Mouse (Mus musculus) c-Kit-negative CD71-positive TER-119-positive erythroid progenitor cells, embryonic 14.5 days (primary cell): Measurements from ENCODE around the gene Asns.

ENCODE experiments used
- DNase-seq: peaks from one replicate; pipeline ENCODE4 v3.0.0-alpha.2; 2013; ENCODE audit warnings: low read depth, low spot score

Asns gene

DNA sequence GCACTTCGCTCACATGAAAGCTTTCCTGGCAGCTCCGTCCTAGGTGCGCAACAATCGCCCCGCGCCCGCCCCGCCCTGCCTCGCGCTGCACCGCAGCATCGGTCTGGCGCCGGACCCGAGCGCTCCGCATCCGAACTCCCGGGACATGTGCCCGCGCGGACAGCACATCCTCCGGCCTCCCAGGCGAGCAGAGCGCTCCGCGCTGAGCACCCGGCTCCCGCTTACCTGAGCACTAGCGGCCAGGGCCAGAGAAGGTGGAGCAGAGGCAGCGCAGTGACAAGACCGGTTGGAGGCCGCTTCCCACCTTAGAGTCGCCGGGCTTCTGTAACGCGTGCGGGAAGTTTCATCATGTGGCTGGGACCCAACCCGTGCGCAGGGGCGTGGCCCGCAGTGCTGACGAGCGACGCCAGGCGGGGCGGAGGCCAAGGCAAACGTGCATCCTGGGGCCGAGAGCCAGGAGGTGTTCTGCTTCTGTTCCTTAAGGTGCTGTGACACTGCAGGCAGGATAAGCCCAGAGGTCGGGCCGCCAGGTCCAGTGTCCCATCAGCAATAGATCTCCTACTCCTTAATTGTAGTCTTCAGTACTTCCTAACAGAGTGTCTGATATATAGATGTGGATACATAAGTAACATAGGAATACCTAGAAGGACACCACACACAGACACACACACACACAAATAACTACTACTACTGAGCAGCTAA is at the start of gene Asns:
Gene Asns, minus strand, starts transcription at position 371 of the 702 bp plus-strand sequence.
- peak; percentile 89 for DNase-seq

DNA sequence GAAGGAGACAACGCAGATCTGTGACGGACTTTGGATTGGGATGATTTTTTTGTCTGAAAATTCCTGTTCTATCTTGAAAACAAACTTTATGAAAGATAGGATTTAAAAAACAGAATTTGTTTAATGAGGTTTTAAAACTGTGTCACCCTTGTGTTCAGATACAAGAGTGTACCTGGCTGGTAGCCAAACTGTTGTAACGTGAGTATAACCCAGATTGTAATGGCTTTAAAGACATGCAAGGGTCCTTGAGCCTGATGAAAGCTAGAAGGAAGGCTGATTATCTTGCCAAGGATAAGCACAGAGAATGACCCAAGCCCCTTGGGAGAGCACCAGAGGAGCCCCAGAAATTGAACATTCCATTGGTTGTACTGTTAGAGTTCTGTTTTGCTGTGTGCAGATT is 48.7 kb upstream of the Asns start:
- DNase-seq: no peak

DNA sequence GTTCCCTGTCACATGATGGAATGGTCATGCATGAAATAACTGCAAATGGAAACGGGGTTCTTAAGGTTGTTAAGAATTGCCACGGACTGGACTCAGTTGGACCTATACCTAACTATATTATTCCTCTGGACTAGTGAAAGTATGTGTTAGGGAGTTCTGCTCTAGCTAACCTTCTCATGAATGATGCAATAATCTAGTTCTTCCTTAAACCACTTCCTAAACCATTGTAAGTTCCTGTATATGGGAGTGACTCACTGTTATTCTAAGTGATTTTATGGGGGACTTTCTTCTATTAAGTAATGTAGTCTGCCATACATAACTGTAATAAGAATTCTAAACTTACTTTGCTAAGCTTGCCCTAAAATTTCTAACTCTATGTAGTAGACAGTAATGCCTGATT is 44.8 kb upstream of the Asns start:
- no peak for DNase-seq

DNA sequence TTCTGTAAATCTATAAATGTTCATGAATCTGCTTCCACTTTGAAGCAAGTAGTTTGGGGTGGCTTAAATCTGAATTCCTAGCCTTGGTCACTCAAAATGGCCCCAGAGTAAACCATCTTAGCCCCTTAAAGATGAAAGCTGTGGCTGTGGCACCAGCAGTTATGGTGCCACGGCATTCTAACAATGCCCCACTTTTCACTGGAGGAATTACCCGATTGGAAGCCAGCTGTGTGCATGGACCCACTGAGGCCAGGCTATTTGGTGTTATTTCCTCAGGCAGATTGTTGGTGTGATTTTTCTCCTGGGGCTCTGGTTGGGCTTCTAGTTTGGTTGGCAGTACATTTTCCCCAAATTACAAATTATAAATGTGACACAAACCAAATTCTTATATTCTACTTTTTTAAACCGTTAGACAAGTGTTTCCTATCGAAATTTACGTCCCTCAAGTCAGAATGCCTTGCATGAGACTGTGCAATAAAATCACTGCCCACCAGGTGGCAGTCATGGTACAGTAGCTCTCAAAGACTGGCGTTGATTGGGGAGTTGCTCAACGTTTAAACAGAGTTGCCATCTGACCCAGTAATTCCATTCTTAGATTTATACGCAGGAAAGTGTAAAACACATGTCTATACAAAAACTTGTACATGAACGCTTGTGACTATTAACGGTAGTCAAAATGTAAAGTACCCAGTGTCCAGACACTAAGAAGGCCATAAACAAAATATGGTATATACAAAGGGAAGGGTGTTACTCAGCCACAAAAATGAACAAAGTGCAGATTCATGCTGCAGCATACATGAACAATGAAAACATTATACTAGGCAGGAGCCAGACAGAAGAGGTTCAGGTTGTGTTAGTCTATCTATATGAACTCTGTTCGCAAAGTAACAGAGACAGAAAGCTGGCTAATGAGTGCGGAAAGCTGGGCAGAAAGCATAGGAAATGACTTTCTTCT is 40.0 kb upstream of the Asns start:
- peak; percentile 69 for DNase-seq

DNA sequence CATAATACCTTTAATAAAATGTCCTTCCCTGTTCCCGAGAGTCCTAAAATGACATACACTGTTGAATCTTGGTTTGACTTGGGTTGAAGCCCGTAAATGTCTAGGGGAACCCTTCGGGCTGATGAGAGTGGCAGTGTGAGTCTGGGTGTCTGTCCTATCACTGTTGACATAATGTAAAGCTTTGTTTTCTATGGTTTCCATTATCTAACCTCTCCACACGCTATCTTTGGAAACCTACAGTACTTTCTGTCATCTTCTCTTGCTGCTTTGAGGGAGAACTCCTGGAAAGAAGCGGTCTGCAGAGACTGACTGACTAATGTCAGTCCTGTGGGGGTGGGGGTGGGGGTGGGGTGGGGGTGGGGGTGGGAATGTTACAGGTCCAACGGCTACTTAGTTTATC is 39.0 kb upstream of the Asns start:
- DNase-seq: no peak

DNA sequence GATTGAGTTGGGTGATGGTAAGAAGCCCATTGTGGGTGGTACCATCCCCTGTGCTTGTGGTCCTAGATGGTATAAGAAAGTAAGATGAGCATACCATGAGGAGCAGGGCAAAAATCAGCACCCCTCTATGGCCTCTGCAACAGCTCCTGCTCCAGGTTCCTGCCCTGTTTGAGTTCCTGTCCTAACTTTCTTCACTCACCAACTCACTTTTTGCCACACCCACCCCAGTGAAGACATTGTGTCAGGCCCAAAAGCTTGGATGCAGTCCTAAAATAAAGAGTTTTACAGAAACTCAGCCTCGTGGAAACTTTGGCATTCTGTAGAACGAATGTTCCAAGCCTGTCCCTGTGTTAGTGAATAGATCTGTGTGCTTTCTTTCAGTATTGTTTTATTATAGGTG is 36.1 kb upstream of the Asns start:
- DNase-seq: no peak

DNA sequence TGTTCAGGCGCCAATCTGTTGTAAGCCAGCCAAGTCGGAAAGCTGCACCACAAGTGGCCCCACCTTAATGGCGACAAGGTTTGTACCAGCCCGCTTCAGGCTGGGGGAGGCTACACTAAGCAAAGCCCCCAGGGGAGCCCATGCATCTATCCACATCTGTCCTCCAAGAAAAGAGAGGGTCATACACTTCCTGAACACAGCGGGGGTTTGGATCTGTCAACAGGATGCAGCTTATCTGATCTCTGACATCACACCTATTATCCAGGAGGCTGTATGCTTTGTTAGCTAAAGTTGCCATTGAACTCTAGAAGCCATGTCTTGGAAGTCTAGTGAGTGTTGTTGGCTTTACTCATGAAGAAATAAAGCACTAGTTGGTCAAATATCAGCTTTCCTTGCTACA is 35.2 kb upstream of the Asns start:
- DNase-seq: no peak

DNA sequence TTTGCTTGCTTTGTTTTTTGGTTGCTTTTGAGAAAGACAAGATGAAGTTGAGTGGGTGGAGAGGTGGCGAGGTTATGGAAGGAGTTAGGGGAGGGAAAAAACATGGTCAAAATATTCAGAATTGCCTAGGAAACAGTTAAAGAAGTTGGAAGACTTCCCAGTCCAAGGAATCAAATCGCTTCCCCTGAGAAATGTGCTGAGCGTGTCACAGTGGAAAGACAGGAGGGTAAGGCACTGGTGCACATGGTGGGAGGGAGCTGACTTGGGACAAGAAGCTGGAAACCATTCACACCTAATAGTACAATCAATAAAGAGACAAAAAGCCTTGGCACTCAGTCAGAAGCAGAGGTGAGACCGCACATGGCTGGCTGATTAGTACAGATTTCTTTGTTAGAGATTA is 23.2 kb upstream of the Asns start:
- DNase-seq: no peak

DNA sequence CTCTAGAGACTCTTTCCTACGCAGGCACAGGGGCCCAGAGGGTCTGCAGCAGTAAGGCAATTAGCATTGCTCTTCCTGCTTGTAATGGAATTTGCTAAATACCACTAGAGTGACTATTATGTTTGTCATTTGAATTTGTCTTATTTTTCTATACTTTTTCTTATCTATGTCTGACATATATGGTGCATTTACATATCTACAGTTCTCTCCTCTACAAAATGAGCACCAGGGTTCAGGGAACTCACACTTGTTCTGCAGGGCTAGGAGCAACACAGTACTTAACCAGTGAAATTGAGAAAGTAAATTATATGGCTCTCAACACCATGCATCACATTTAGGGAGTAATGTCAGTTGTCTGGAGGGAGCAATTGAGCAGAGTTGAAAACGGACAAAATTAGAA is 21.2 kb upstream of the Asns start:
- DNase-seq: no peak

DNA sequence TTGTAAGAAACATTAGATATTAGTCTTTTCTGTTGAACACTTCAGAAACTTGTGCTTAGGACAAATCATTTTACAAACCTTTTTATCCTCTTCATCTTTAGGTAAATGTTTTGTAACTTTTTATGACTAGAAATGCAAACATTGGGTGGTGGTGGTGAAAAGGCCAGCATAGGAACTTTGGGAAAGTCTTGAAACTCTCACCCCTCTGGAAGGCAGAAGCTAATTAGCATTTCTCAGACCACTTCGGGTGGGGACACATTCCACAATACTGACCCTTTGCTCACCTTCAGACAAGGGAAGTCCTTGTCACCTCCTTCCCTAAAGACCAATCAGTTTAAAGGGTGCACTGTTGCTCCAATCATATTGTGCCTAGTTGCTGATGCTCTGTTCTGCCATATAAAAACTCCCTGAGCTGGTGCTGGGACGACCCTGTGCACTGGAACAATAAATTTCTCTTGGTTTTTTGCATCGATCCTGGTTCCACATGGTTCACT is 18.8 kb upstream of the Asns start:
- no peak for DNase-seq

DNA sequence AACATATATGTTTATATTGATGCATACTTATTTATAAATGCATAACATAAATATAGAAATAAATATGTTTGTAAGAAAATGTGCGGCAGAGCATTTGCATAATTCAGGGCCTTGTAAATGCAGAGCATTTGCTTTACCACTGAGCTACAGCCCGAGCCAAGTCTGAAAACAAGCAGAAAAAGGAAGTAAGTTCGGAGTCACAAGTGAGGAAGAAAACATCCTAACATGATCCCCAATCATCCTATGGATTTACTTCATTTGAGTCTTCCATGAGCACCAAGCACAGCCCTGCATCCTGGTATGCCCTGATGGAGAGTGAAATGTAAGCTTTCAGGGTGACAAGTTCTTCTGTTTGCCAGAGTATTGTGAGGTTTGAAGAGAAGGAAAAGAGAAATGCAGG is 15.2 kb upstream of the Asns start:
- DNase-seq: no peak

DNA sequence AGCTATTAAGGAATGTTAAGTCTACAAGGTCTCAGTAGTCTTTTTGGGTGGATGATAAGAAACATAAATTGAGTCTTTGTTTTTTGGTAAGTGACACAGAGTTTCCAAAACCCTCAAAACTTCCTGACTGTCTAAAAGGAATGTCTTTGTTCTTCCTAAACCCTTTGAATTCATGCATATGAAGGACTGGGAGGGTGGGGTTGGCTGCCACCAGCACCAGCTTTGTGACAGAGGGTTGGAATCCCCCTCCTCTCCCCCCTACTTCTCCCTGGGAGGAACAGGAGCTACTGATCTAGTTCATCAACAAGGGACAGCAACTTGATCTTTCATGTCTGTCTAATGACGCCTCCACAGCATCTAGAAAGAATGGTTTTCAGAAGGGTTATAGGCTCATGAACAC is 13.7 kb upstream of the Asns start:
- no peak for DNase-seq

DNA sequence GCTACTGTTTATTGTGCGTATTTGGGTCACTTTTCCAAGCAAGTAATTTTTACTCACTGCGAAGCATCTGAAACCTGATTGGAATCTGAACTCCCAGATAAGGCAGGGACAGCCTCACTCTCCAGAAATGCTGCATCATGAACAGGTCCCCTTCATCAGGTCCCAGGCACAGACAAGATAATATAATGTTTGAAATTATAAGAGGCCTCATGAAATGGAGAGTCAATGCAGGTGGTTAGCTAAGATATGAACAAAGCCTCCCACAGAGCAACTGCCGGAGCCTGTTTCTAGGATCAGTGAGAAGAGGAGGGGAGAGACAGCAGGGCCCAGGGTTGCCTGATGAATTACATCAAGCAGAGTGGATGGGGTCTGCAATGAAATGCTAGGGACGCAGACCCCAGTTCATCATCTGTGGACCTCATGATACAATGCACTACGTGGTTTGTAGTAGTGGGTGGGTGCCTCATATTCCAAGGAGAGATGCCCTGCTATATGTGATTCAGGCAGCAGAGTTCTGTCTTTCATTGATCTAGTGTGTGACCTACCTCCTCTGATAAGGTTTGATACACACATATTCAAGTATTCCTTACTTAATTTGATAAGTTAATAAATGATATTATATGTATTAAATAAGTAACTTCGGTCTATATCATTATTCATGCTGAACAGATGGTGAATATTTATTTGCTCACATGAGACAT is 5.1 kb upstream of the Asns start:
- DNase-seq: peak; percentile 43

DNA sequence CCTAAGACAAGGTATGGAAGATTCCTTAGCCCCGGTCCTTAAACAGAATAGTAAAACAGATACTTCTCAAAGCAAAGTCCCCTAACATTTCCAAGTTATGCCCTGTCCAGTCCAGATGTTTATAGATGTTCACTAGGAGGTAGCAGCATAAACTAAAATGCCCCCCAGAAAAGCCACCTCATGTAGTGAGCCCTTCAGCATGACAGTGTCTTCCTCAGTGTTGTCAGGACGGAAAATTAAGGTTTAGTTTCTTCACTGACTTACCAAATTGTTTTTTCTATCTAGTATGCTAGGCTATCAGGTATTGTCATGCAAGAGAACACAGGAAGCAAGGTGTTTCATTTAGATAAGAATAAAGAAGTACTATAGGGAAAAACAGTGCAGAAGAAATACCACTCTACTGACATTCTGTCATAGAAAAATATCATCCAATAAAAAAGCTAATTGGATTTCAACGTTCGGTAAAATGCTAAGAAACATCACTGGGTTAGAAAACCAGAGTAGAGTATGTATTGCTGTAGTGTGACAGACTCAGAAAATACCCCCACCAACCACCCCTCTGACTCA is 4.1 kb upstream of the Asns start:
- no peak for DNase-seq

DNA sequence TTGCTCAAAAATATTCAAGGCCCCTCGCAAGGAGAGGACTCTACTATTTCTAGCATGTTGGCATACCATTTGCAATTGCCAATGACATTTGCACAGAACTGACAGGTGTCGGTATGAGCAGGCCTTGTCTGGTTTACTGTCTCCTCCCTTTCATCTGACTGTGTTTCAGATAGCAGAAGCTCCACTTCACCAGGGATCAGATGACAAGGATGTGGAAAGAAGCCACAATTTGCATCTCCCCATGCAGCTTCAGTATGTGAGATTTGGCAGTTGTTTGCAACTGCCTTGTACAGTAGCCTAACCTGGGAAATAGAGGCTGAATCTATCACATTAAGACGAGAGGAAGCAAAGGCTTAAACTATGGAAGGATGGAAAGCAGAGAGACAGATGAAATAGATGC is 3.6 kb upstream of the Asns start:
- no peak for DNase-seq

DNA sequence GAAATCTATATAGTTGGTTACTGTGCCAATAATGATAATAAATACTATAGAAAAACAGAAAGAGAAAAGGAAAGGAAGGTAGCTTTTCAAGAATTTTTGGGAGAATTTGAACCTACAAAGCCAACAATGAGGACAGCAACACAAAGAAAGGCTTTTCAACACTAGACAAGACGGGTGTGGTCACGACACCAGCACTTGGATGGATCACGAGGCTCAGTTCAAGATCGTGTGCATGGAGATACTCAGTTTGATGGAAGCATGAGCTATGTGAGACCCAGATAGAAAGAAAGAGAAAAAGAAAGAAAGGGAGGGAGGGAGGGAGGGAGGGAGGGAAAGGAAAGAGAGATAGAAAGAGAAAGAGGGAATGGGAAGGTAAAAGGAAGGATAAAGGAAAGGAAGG is 2.8 kb upstream of the Asns start:
- DNase-seq: no peak

DNA sequence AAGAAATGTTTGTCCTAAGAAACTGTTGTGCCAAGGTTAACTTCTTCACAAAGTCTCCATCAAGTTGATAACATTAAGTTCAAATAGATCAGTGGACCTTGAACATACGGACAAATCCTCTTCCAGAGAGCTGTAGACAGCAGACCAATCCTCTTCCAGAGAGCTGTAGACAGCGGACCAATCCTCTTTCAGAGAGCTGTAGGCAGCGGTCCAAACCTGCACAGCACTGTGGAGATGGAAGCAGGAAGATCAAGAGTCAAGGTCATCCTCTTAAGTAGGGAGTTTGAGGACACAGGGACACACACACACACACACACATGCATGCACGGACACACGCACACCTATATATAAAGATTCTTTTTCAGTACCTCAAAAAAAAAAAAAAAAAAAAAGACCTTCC is 612 bp upstream of the Asns start:
- DNase-seq: no peak

DNA sequence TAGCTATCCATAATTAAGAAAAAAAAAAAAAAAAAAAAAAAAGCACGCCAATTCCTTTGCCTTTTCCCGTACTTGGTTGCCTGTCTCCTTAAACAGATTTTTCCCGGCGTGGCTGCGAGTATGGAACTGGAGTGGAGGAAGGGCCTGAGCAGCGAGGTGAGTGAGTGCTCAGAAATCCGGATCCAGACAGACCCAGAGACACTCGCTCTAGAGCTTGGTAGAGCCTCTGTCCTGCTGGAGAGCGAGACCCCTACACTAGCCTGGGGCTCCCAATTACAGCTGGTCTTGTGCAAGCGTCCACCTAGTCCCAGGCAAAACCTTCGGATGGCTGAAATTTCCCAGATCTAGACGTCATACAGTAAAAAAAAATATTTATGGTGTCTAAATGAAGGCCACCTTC is 603 bp downstream of the Asns start:
- DNase-seq: peak; percentile 30

DNA sequence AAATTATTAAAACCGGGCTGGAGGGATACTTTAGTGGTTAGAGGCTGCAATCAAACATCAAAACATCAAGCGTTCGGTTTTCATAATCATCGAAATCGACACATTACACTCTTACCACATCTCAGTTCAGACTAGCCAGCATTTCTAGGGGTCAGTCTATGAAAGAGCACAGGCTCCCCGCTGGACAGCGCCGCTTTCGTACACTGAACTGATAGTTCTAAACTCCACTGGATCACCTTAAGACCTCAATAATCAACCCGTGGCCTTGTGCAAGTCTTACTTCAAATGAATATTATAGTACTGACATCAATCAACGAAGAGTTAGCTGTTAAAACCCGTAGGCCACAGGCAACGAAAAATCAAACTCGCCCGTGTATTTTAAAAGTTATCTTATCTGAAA is 1.0 kb downstream of the Asns start:
- no peak for DNase-seq

DNA sequence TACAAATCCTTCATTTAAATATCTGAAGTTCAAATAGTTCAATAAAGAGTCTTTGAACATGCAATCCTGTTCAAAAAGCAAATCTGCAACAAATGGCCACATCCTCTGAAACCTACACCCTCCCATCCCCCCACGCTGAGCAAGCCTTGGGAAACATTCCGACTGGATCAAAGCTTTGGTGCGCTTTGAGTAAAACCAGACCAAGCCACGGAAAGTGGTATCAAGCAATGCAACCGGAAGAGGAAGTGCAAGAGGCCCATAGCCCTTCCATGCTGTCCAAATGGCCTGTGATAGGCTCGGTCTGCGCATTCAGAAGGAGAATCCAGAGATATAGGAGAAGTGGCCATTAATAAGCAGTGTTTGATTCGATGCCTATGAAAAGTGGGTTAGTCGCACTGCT is 2.6 kb downstream of the Asns start:
- DNase-seq: no peak

DNA sequence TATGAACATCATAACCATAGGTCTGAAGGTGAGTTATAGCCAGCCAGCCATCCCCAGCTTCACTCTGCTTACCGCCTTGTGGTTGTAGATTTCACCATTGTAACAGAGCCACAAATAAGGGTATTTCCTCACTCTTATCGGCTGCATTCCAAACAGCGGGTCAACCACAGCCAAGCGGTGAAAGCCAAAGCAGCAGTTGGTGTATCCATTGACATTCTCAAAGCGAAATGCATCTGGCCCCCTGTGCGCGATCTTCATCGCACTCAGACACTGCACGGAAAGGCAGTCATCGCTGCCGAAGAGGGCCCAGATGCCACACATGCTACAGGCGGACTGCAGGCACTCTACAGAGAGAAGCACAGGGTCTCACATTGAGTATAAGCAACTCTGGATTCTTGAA is 3.9 kb downstream of the Asns start:
- DNase-seq: no peak

DNA sequence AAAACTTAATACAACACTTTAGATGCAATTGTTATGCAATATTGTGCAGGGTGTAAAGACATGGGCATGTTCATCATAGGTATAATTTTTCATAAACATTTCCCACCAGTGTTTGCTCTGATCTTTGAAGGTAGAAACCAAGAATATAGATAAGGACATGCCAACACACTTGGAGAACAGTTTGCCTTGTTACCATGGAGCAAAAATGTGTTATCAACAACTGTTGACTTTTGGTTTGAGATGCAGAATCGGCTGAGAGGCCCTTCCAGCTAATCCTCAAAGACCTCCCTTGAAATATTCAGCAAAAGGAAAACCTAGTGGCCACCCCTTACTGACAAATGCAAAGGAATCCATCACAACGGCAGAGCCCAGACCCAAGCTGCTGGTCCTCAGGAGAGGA is 7.0 kb downstream of the Asns start:
- no peak for DNase-seq
